Comparison of ENCODE assay signal across 11 mouse cellular contexts in the genomic region with DNA sequence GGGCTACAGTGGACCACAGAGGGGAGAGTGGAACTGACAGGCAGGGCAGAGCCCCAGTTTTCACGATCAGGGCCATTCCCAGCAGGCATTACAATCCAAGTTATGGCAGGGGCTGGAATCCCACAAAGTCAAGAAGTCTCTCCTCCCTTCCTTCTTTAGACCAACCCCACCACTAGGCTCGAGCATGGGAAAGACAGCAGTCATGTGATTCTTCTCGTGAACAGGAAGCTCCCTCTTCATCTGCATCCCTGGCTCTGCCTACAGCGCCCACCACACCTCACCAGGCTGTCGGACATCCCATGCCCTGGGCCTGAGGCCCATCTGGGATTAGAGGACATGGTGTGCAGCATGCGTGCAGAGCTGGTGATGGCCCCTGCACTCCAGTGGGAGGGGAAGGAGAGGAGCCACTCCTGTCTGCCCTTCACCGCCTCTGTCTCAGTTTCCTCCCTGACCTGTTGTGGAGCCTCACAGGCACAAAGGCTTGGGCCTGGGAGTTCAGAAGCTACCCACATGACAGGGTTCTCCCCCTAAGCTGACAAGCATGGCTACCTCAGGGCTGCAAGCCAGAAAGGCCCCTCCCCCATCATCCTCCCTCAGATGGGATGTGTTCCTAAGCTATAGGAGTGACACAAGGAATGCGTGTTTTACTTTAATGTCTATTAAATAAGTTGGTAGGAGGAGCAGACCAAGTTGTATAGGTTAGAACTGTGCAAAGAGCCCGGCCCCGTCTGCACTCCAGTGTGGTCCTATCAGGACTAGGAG. TPM values are rescaled to one million over a fixed set of nuclear protein-coding genes. Genes with fewer than 3 reads are reported as not detected.
DNase-seq lines count a peak whose midpoint lies in the region; ATAC-seq and TF ChIP-seq lines count a peak whose summit lies in the region.
"Had no signal": no experiment of that assay in that cellular context is flagged by ENCODE, and none has a peak within 500 bp of the region (broad histone marks: within the 10 kb centered on the region; RNA-seq: fewer than 3 reads in every experiment).

No protein-coding gene starts in this region.

- peak; percentile 62 for DNase-seq in cerebellum, adult 9-11 months
- DNase-seq in cerebellum, adult 11 months: no peak
- peak; percentile 61 for DNase-seq in kidney, adult 11 months
- DNase-seq in kidney, adult 8-10 months: no peak
- DNase-seq in CH12.LX (ENCODE audit: extremely low read depth): no peak
- peak; percentile 62 for DNase-seq in kidney, postnatal 0 days (ENCODE audit: low spot score)
- DNase-seq in spleen, postnatal 14 days (ENCODE audit: low spot score in 2 of 2): no peak
- no peak for DNase-seq in lung, postnatal 4 days
- DNase-seq: lung, postnatal 36 days had no signal

- H3K27me3 ChIP-seq in CH12.LX (replicated peaks): no peaks in the 10 kb centered on the region
- H3K27me3 ChIP-seq in kidney, postnatal 0 days (ENCODE audit: insufficient read depth, low read length): no peaks in the 10 kb centered on the region
- H3K27me3 ChIP-seq: limb, embryonic 15.5 days had no signal

- H3K4me3 ChIP-seq in CH12.LX (replicated peaks in 1 of 3; ENCODE audit: low read depth in 2 of 3, low read length in 2 of 3, poor library complexity in 1 of 3): no peak overlapping the region
- H3K4me3 ChIP-seq in kidney, postnatal 0 days (replicated peaks; ENCODE audit: low read depth, low read length): no peak overlapping the region

- TF ChIP-seq POLR2A in CH12.LX (IDR thresholded peaks at IDR 0.05; ENCODE audit: low read depth, low read length): peak; percentile 37; the same call in 1 of the 2 replicates

- no peaks in the 10 kb centered on the region for H3K9me3 ChIP-seq in CH12.LX (replicated peaks; ENCODE audit: low read length)
- no peaks in the 10 kb centered on the region for H3K9me3 ChIP-seq in kidney, postnatal 0 days (replicated peaks; ENCODE audit: low read length)
- H3K9me3 ChIP-seq: embryonic facial prominence, embryonic 10.5 days; limb, embryonic 15.5 days had no signal

- no peak overlapping the region for H3K4me2 ChIP-seq in CH12.LX (ENCODE audit: insufficient read depth, low read depth, poor library complexity, severe bottlenecking)
- H3K4me2 ChIP-seq in kidney, postnatal 0 days (ENCODE audit: low read length): no peak overlapping the region
- H3K4me2 ChIP-seq: limb, embryonic 15.5 days had no signal

- H3K9ac ChIP-seq in CH12.LX (ENCODE audit: insufficient read depth, low read depth): no peak overlapping the region
- no peak overlapping the region for H3K9ac ChIP-seq in kidney, postnatal 0 days (ENCODE audit: low read depth, low read length)
- H3K9ac ChIP-seq: limb, embryonic 15.5 days had no signal

- no peak for TF ChIP-seq RAD21 in CH12.LX (IDR thresholded peaks at IDR 0.05; ENCODE audit: low read depth, low read length)

- peaks cover 69 to 81% of the 10 kb centered on the region in 2 experiments for H3K36me3 ChIP-seq in CH12.LX (replicated peaks in 1 of 2; ENCODE audit: control insufficient read depth in 1 of 2, insufficient read depth in 1 of 2, low read length in 1 of 2)
- 0 out of 2 replicates have a peak, but pooled peaks cover 15% of the 10 kb centered on the region for H3K36me3 ChIP-seq in kidney, postnatal 0 days (ENCODE audit: insufficient read depth, low read length)

- H3K27ac ChIP-seq in CH12.LX (ENCODE audit: insufficient read depth, low read depth): peak overlapping the region; percentile 97
- peak overlapping the region; percentile 77 for H3K27ac ChIP-seq in kidney, postnatal 0 days
- H3K27ac ChIP-seq: embryonic facial prominence, embryonic 10.5 days; limb, embryonic 15.5 days had no signal

- peaks cover 43% of the 10 kb centered on the region for H3K79me2 ChIP-seq in CH12.LX (replicated peaks; ENCODE audit: control insufficient read depth, extremely low read depth, insufficient read depth, poor library complexity, severe bottlenecking)

- in situ Hi-C loops in CH12.LX (cut with MboI; ENCODE audit: low pct_ligation_motif_present, low pct_unique_long_range_greater_than_20kb, low sequenced_read_pairs): loop anchor here (25.0 kb wide), 1 partner anchor 398 kb away; a partner anchor contains a TSS

- TF ChIP-seq EP300 in CH12.LX (IDR thresholded peaks at IDR 0.05; ENCODE audit: low read length): no peak

- dilution Hi-C loops in CH12.LX (cut with MboI; ENCODE audit: extremely low pct_ligation_motif_present, extremely low pct_unique_long_range_greater_than_20kb, low sequenced_read_pairs): no loop called here

- WGBS in kidney, postnatal 0 days: 49% methylated on average over 10 of the region's 10 CpGs

- no peak for TF ChIP-seq CTCF in CH12.LX (conservative IDR thresholded peaks at IDR 0.05 in 1 of 2, IDR thresholded peaks at IDR 0.05 in 1 of 2; ENCODE audit: low read depth in 2 of 2, low read length in 2 of 2)
- no peak for TF ChIP-seq CTCF in kidney, postnatal 0 days (IDR thresholded peaks at IDR 0.05; ENCODE audit: low read depth)

- H3K4me1 ChIP-seq in CH12.LX (ENCODE audit: control insufficient read depth in 1 of 2, insufficient read depth in 2 of 2): peaks cover 20 to 82% of the 10 kb centered on the region in 2 experiments
- H3K4me1 ChIP-seq in kidney, postnatal 0 days (replicated peaks; ENCODE audit: insufficient read depth, low read length): peaks cover 18% of the 10 kb centered on the region; the same call in 1 of the 2 replicates

- peak; percentile 25; the same call in 1 of the 2 replicates for ATAC-seq in kidney, postnatal 0 days (replicated peaks; ENCODE audit: low FRiP score, low read depth)

TF ChIP-seq in CH12.LX, 34 proteins besides CTCF, POLR2A, EP300 and RAD21:
- no peak for TF ChIP-seq HCFC1 (IDR thresholded peaks at IDR 0.05; ENCODE audit: low read depth, low read length)
- peak; percentile 26; the same call in 1 of the 2 replicates for TF ChIP-seq USF2 (conservative IDR thresholded peaks at IDR 0.05; ENCODE audit: low read depth, low read length)
- TF ChIP-seq BHLHE40 (IDR thresholded peaks at IDR 0.05; ENCODE audit: low read depth, low read length): 0 out of 2 replicates have a peak, but pooled peaks have one; percentile 16
- TF ChIP-seq PAX5 (IDR thresholded peaks at IDR 0.05; ENCODE audit: low read length): no peak
- no peak for TF ChIP-seq MEF2A (IDR thresholded peaks at IDR 0.05; ENCODE audit: borderline replicate concordance, low read depth, low read length)

RNA-seq across cellular contexts. Expression of a gene that starts 1.8 kb away (rescaled TPM):
- total RNA-seq in CH12.LX (2012; rRNA removed): 143 and 177 TPM in 2 replicates
- 160 and 174 TPM in 2 replicates for total RNA-seq in CH12.LX (2014; rRNA removed)
- polyA plus RNA-seq in CH12.LX (2012; ENCODE audit: insufficient read length, low read depth): 131 and 143 TPM in 2 replicates
- polyA plus RNA-seq in kidney, postnatal 0 days (2015; fragmentation: Nextera tagmentation; extraction: Ambion mirVana): 57.3 and 61.6 TPM in 2 replicates

RNA-seq across cellular contexts. Expression of a gene that starts 10.7 kb away (rescaled TPM):
- total RNA-seq in CH12.LX (2012; rRNA removed) (18.7 and 22.6 TPM in 2 replicates), CH12.LX (2014; rRNA removed) (7.7 TPM in 2 replicates)
- 37.2 and 39.8 TPM in 2 replicates for polyA plus RNA-seq in CH12.LX (2012; ENCODE audit: insufficient read length, low read depth)
- 10.8 and 11.1 TPM in 2 replicates for polyA plus RNA-seq in kidney, postnatal 0 days (2015; fragmentation: Nextera tagmentation; extraction: Ambion mirVana)

RNA-seq across cellular contexts. Expression of a gene that starts 10.8 kb away (rescaled TPM):
- 172 and 217 TPM in 2 replicates for total RNA-seq in CH12.LX (2012; rRNA removed)
- total RNA-seq in CH12.LX (2014; rRNA removed): 154 and 168 TPM in 2 replicates
- 157 and 184 TPM in 2 replicates for polyA plus RNA-seq in CH12.LX (2012; ENCODE audit: insufficient read length, low read depth)
- polyA plus RNA-seq in kidney, postnatal 0 days (2015; fragmentation: Nextera tagmentation; extraction: Ambion mirVana): 92.9 and 93.7 TPM in 2 replicates

RNA-seq across cellular contexts. Expression of a gene that starts 13.6 kb away (rescaled TPM):
- total RNA-seq in CH12.LX (2012; rRNA removed) (277 and 312 TPM in 2 replicates), CH12.LX (2014; rRNA removed) (278 and 294 TPM in 2 replicates)
- polyA plus RNA-seq in CH12.LX (2012; ENCODE audit: insufficient read length, low read depth): 374 and 398 TPM in 2 replicates
- 49.7 and 57.9 TPM in 2 replicates for polyA plus RNA-seq in kidney, postnatal 0 days (2015; fragmentation: Nextera tagmentation; extraction: Ambion mirVana)

RNA-seq across cellular contexts. Expression of a gene that starts 50.3 kb away (rescaled TPM):
- 290 and 340 TPM in 2 replicates for total RNA-seq in CH12.LX (2012; rRNA removed)
- 282 and 305 TPM in 2 replicates for total RNA-seq in CH12.LX (2014; rRNA removed)
- polyA plus RNA-seq in CH12.LX (2012; ENCODE audit: insufficient read length, low read depth): 326 and 368 TPM in 2 replicates
- 74.6 and 94.9 TPM in 2 replicates for polyA plus RNA-seq in kidney, postnatal 0 days (2015; fragmentation: Nextera tagmentation; extraction: Ambion mirVana)

Comparison
In these comparisons a context has a peak if more than half of its experiments do, and no peak if none do; other contexts are left out.
1. DNase-seq: peak in cerebellum, adult 9-11 months (single experiment), kidney, adult 11 months (single experiment) and kidney, postnatal 0 days (single experiment); none in cerebellum, adult 11 months (single experiment), kidney, adult 8-10 months (0 of 2), CH12.LX (single experiment), spleen, postnatal 14 days (0 of 2) and lung, postnatal 4 days (0 of 2).